Mouse (Mus musculus) thymus, postnatal 25 days (tissue): ENCODE measurements around the gene Tmem201.

ENCODE experiments used
- DNase-seq: peaks from one replicate; pipeline ENCODE4 v3.0.0; 2022

Gene Tmem201

GRCm38 (mm10) chr4:149714542-149714941 is 23.3 kb downstream of the Tmem201 start:
- DNase-seq, result no peak

GRCm38 (mm10) chr4:149711955-149712354 is 25.9 kb downstream of the Tmem201 start:
- peak; percentile 47 for DNase-seq

GRCm38 (mm10) chr4:149711485-149711884 is 26.4 kb downstream of the Tmem201 start:
- DNase-seq, result no peak

- peak; percentile 77 for DNase-seq
Measured at GRCm38 (mm10) chr4:149710510-149710909, 27.3 kb downstream of the Tmem201 start.

GRCm38 (mm10) chr4:149705941-149706340 is 31.9 kb downstream of the Tmem201 start:
- peak; percentile 30 for DNase-seq

- DNase-seq, result no peak
Measured at GRCm38 (mm10) chr4:149705298-149705697, 32.5 kb downstream of the Tmem201 start.

- DNase-seq, result peak; percentile 71
Measured at GRCm38 (mm10) chr4:149702210-149702979, 35.4 kb downstream of the Tmem201 start, which contains the start of gene Pik3cd. Gene Pik3cd (minus strand): TSS chr4:149702571.

- DNase-seq, result peak; percentile 85
Measured at GRCm38 (mm10) chr4:149701426-149702209, 36.2 kb downstream of the Tmem201 start.

GRCm38 (mm10) chr4:149699953-149700352 is 37.9 kb downstream of the Tmem201 start:
- no peak for DNase-seq

- peak; percentile 82 for DNase-seq
Measured at GRCm38 (mm10) chr4:149698197-149698821, 39.5 kb downstream of the Tmem201 start.

- peak; percentile 73 for DNase-seq
Measured at GRCm38 (mm10) chr4:149697506-149698196, 40.2 kb downstream of the Tmem201 start.

GRCm38 (mm10) chr4:149696189-149696971 is 41.5 kb downstream of the Tmem201 start:
- DNase-seq, result peak; percentile 43

GRCm38 (mm10) chr4:149691368-149691767 is 46.5 kb downstream of the Tmem201 start:
- DNase-seq, result no peak

- no peak for DNase-seq
Measured at GRCm38 (mm10) chr4:149690828-149691280, 47.0 kb downstream of the Tmem201 start.

- DNase-seq, result no peak
Measured at GRCm38 (mm10) chr4:149689822-149690700, 47.8 kb downstream of the Tmem201 start.

GRCm38 (mm10) chr4:149688861-149689260 is 49.0 kb downstream of the Tmem201 start:
- no peak for DNase-seq

GRCm38 (mm10) chr4:149684841-149685623 is 52.8 kb downstream of the Tmem201 start:
- no peak for DNase-seq

GRCm38 (mm10) chr4:149683875-149684274 is 54.0 kb downstream of the Tmem201 start:
- DNase-seq, result no peak

- no peak for DNase-seq
Measured at GRCm38 (mm10) chr4:149679056-149679770, 58.6 kb downstream of the Tmem201 start.
